Mouse (Mus musculus) erythroblast, adult 5-6 weeks (primary cell): ENCODE measurements around the gene Ctsw. TPM values are rescaled to one million over a fixed set of nuclear protein-coding genes. Genes with fewer than 3 reads are reported as not detected.

Experiments used
- ATAC-seq: replicated peaks from 2 replicates; pipeline ENCODE4 v1.8.0; 2016; ENCODE audit warnings: moderate number of reproducible peaks, mild to moderate bottlenecking, moderate TSS enrichment, inconsistent platforms; ENCODE audit not compliant: poor library complexity, low FRiP score, severe bottlenecking
- total RNA-seq, 2 experiments: library from RNA; stranded (forward) in 1 of 2; stranded (reverse) in 1 of 2; fragments of 150-400 nt in 1 of 2; fragments of 200-764, 138-1000 nt in 1 of 2; gene quantifications; 2 replicates each; pipeline versions ENCODE4 v1.2.3 to v1.2.4; 2015 to 2017; ENCODE audit warnings: low replicate concordance in 2 of 2

Gene Ctsw
- total RNA-seq, 2 experiments from 2014 or later = not detected

- no peak for ATAC-seq
Measured at GRCm38 (mm10) chr19:5445747-5446146, 22.6 kb downstream of the Ctsw start.

GRCm38 (mm10) chr19:5444954-5445353, 23.4 kb downstream of the Ctsw start:
- no peak for ATAC-seq

DNA sequence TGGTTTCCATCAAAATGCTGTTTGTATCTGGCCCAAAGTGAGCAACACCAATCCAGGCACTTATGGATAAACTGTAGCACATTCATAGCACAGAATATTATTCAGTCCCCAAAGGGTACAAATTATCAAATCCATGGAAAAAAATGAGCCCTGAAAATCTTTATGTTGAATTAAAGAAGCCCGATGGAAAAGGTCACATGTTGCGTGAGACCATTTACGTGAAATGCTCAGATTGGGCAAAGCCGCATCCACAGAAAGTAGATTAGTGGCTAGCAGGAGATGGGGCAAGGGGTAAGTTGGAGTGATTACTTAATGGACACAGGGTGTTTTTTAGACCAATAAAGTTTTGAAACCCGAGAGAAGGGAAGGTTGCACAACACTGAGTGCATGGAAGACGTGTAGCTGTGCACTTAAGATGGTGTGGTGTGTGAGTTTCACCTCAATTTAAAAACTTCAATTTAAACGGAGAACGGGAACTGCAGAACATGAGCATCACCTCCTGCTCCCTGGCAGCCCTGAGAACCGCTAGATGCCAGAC, 23.9 kb downstream of the Ctsw start:
- ATAC-seq = no peak

- no peak for ATAC-seq
Measured at GRCm38 (mm10) chr19:5433951-5434350, 34.4 kb downstream of the Ctsw start.

GRCm38 (mm10) chr19:5432992-5433852, 35.1 kb downstream of the Ctsw start:
- ATAC-seq = no peak; the same call in 1 of the 2 replicates

- no peak for ATAC-seq
Measured at GRCm38 (mm10) chr19:5431911-5432464, 36.3 kb downstream of the Ctsw start.

GRCm38 (mm10) chr19:5430408-5430807, 37.9 kb downstream of the Ctsw start:
- no peak for ATAC-seq

- ATAC-seq = no peak
Measured at GRCm38 (mm10) chr19:5429806-5430205, 38.5 kb downstream of the Ctsw start.

GRCm38 (mm10) chr19:5429219-5429618, 39.1 kb downstream of the Ctsw start:
- ATAC-seq = no peak

- ATAC-seq = no peak
Measured at GRCm38 (mm10) chr19:5428083-5428482, 40.2 kb downstream of the Ctsw start.

DNA sequence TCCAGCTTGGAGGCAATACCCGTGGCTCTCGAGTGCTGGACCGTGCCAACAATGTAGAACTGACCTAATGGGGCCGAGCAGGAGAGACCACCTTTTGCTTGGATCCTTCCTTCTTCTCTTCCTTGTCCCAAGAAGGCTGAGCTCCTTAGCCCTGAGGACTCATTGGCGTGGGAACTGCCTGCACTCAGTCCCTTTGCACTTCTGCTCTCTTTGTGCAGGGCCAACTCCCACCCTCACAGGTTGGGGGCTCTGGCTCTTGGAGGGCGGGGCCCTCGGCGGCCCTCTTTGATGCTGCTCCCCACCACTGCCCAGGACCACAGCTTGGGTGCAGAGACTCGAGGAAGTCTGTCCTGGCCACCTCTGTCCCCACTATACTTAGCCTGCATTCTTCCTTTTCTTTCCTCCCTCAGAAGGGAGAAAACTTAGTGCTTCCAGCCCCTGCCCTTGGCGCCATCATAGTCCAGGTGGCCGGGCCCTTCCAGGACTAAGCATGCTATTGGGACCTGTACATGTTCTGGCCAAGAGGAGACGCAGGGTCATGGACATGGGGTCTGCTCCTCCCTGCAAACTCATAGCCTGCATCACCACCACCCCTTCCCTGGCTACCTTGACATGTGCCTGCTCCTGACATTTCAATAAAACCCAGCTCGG, 41.5 kb downstream of the Ctsw start:
- no peak for ATAC-seq

DNA sequence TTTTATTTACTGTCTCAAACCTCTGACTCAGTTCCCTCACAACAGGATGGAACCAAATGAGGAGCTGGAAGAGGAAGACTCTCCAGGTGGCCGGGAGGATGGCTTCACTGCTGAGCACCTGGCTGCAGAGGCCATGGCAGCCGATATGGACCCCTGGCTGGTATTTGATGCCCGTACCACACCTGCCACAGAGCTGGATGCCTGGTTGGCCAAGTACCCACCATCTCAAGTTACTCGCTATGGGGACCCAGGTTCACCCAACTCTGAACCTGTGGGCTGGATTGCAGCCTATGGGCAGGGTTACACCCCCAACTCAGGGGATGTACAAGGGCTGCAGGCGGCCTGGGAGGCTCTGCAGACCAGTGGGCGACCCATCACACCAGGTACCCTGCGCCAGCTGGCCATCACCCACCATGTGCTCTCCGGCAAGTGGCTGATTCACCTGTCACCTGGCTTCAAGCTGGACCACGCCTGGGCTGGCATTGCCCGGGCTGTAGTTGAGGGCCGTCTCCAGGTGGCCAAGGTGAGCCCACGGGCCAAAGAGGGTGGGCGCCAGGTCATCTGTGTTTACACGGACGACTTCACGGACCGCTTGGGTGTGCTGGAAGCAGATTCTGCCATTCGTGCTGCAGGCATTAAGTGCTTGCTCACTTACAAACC, 42.3 kb downstream of the Ctsw start:
- ATAC-seq = no peak; the same call in 1 of the 2 replicates

- ATAC-seq = peak; percentile 78
Measured at GRCm38 (mm10) chr19:5424782-5425741, 43.2 kb downstream of the Ctsw start, which contains the start of the genes Drap1 and AI837181. Gene Drap1, minus strand, starts transcription at chr19:5424979. Gene AI837181, plus strand, starts transcription at chr19:5425144.

DNA sequence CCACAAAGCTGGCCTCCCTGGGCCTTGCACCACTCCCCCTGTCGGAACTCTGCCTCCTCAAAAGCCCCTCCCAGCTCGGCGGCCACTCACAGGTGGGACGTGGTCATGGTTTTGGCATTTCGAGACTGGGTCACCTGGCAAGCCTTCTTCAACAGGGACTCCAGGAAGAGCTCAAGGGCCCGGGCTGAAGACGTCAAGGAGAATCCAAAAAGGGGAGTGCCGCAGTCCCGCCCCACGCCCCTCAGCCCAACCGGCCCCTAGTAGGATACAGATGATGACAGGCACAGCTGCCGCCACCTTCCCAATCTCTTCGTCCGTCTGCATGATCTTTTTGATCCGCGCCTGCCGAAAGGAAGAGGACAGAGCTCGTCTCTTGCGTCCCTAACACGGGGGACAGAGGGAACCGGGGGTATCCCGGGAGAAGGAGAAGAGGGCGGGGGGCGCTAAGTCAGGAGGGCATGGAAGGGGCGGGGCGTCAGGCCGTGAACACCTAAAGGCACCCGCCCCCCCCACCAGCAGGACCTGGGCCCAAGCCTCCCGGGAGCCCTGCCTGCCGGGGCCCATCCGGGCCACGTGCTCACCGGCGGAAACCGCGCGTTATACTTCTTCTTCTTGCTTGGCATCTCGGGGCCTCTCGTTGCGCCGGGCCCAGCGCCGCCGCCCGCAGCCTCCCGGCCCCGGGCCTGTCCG, 44.1 kb downstream of the Ctsw start:
- ATAC-seq = 0 out of 2 replicates have a peak, but pooled peaks have one; percentile 5

- ATAC-seq = no peak
Measured at GRCm38 (mm10) chr19:5423561-5423960, 44.7 kb downstream of the Ctsw start.

DNA sequence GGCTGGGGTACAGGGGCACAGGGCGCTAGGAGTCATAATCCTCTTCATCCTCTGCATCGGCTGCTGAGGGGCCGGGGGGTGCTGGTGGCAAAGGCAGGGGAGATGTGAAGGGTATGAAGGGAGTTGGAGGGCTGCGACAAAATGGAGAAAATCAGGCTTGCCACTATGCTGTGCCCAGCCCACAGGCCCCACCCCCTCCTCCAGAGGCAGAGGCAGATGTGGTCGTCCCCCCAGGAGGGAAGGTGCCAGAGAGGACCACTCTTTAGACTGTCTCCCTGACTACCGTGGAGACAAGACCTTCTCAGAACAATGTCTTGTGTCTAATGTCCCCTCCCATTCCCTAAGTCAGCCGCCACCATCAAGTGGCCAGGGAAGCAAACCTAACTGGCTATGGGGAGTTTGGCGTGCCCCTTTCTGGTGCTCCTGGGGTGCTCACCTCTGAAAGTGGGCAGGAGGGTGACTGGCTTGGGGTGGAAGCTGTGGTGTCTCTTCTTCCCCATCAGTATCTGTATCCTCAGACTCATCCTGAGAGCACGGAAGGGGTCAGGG, 45.3 kb downstream of the Ctsw start:
- ATAC-seq = no peak

DNA sequence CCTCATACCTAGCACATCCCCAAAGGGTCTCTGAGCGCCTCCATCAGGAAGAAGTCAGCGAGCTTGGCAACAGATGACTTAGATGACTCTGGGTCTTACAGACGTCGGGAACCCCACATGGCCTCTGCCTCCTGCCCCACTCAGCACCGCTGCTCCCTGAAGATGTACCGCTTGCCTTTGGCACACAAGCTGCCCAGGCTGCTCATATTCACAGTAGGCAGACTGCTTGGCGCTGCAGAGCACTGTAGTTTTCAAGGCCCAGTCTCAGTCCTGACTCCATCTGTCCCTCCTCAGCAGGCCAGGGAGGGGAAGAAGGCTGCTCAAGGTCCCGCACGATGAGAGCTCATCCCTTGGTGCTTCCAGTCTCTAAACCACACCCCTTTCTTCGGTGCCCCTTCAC, 46.0 kb downstream of the Ctsw start:
- ATAC-seq = no peak

- no peak for ATAC-seq
Measured at GRCm38 (mm10) chr19:5421784-5422183, 46.5 kb downstream of the Ctsw start.
